Mouse (Mus musculus) T-helper 17 cell (primary cell): ENCODE measurements around the gene Tmppe.
"Not testable (repeated sequence)": the region's sequence is repeated elsewhere in the genome, so short reads cannot be mapped to it uniquely, and the experiment has no call there.

ENCODE experiments used
- in situ Hi-C, 2 experiments: fragments of 300-600 bp; cut with MboI, MseI; formaldehyde crosslinking; loops; 1 replicate in 1 of 2; 2 replicates in 1 of 2; pipeline ENCODE4 v1.15.1; 2025; ENCODE audit warnings: high pct_unique_total_duplicates in 2 of 2

Gene Tmppe

DNA sequence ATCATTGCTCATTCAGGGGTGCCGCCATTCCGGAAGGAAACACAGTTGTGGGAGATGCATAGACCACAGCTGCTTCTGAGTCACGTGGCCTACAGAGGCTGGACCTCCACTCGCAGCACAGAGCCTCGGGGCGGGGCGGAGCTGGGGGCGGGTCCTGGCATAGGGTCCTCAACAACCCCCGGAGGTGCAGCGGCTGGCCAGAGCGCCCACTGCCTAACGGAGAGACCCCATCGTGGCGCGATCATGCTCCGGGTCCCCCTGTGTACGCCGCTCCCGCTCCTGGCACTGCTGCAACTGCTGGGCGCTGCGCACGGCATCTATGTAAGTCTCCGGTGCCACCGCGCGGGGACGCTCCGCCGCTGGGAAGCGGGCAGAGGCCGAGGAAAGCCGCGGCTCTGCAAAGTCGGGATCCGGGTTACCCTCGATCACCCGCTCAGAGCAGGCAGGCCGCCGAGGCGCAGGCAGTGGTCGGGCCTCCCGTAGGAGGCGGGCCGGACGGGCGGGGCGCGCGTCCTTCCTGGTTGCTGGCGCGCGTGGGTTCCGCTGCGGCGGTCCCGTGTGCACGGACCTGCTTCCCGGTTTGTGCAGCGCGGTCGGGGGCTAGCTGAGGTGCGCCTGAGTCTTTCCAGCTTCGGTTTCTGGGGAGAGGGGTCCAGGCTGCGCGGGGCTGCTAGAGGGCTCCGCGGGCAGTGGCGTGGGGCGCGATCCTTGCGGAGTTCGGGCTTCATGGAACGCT is at the start of gene Tmppe, which contains the start of gene Glb1:
Tmppe (plus strand) TSS at position 157 of the 736 bp plus-strand sequence.
Glb1 (plus strand) TSS at position 128 of the 736 bp plus-strand sequence.
- in situ Hi-C loops, result no loop called here

DNA sequence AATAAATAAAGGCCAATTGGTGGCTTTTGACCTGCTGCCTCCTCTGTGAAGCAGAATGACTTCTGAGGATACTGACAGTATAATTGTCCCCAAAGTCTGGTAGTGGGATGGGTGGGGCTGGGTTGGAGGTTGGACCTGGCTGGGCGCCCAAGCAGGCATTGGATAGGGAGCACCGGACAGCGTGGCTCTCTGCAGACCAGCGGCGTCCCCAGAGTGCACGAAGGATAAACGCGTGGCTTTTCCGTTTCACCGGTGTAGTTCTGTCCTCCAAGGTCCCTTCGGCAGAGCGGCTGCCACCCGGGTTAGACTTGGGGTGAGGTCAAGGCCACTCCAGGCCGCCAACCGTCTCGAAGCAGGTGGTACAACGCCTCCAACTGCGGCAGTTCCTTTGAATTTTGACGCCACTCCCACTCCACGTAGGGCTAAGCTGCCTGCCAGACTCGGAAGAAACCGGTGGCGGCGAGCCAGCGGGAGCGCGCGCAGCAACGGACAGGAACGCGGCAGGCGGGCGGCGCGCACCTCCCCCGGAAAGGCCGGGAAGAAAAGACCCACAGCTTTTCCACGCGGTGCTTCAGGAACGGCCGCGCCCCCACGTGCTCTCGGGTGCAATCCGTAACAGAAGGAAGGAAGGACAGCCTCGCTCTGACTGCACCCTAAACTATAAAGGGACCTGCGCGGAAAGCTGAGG is 33.0 kb upstream of the Tmppe start:
- in situ Hi-C loops, result loop anchor here in 1 of 2 experiments (10.0 kb wide), 1 partner anchor 717 kb away; no protein-coding TSS in a partner anchor

DNA sequence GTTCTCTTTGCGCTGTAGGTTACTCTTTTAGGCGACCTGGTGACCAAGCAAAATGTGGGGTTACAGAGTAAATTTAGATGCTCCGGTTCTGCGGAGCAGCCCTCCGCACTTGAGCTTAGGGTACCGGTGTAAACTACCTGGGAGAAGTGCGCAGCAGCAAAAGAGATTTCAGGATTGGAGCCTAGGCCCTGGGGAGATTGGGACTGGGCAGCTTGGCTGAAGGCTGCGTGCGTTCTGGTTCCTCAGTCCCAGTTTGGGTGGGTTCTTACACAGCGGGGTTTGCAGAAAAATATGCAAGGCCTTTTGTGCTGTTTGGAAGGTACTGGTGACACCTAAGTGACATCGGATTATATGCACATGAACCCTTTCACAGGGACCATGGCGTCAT is 32.4 kb upstream of the Tmppe start:
- in situ Hi-C loops, result loop anchor here in 1 of 2 experiments (10.0 kb wide), 1 partner anchor 716 kb away; no protein-coding TSS in a partner anchor

DNA sequence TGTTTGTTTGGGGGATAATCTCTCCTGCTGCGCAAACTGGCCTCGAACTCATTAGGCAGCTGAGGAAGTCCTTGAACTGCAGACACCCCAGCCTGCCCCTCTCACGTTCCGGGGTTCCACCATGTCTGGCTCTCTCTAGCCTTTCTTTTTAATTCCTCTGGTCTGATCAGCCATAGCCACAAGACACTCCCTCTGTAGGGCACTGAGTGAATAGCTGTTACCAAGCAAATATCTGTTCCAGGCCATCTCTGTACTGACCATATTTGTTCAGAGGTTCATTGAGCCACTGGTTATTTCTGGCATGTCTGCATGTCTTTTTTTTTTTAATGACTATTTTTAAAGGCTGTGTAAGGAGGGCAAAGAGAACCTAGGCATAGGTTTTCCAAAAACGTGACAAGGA is 31.5 kb upstream of the Tmppe start:
- in situ Hi-C loops, result loop anchor here in 1 of 2 experiments (10.0 kb wide), 1 partner anchor 715 kb away; no protein-coding TSS in a partner anchor

DNA sequence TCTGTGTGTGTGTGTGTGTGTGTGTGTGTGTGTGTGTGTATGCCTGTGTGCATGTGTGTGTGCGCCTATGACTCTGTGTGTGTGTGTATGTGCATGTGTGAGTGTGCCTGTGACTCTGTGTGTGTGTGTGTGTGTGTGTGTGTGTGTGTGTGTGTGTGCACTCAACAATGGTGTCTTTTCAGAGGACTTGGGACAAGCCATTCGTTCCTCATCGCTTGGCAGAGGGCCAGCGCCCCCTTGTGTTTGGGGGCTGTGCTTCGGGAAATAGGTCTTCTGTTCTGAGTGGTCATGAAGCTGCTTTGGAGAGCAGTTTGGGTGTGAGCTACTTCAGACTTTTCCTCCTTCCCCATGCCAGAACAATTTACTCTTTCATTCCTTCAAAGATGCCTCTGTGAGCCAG is 29.2 kb upstream of the Tmppe start:
- in situ Hi-C loops, result not testable (repeated sequence)

DNA sequence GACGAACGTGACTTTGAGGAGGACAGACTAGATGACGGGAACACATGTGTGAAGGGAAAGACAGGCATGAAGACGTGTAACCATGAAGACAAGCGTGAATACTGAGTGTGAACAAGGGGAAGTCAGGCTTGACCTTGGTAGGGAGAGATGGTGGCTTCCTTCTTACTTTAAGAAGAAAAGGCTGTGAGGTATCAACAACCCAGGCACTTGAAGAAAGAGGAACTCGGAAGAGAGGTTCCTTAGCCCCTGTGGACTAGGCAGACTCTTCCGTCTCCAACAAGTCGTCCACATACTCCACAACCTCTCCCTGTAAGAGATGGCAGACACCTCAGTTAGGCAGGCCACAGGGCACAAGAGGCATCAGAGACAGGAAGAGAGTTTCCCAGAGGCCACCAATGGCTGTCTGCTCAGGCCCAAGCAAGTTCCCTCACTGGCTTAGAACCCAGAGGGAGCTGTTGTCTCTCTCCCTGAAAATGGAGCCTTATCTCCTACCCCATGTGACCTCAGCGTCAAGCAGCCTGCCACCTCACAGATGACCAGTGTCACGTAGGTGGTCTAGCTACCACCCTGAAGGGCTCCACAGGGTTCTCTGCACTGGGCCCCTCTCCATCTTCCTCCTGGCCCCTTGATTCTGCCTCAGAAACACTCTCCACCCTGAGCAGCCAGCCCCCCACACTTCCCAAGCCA is 25.5 kb upstream of the Tmppe start:
- in situ Hi-C loops, result no loop called here

DNA sequence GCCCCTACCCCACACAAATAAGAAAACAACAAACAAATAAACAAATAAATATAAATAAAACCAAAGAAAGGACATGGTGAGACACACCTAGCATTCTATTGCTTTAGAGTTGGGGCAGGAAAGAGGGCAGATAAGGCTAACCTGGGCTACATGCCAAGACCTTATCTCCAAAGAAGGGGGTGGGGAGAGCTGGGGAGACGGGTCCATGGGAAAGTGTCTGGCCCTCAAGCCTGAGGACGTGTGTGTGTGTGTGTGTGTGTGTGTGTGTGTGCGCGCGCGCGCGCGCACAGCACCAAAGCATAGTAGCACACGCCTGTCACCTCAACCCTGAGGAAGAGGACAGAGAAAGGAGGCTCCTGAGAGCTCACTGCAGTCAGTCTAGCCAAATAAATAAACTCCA is 23.7 kb upstream of the Tmppe start:
- in situ Hi-C loops, result no loop called here

DNA sequence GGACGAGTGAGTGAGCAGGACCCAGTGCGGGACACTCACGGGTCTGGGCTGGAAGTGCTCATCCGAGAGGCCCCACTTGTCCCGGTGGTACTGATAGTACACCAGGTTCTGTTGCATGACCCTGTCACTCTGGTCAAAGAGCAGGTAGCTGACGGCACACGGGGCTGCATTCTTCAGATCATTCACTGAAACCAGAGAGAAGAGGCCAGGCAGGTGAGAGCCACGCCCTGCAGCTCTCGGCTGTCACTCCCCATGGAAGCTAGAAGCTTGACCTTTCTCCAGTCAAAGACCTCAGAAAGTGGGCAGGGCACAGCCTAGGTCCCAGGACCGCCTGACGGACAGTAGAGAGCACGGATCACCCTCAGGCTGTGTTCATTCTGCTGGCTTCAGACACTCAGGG is 21.0 kb upstream of the Tmppe start:
- in situ Hi-C loops, result loop anchor here (5.0 to 10.0 kb wide), 2 partner anchors 53 to 385 kb away; no protein-coding TSS in a partner anchor

DNA sequence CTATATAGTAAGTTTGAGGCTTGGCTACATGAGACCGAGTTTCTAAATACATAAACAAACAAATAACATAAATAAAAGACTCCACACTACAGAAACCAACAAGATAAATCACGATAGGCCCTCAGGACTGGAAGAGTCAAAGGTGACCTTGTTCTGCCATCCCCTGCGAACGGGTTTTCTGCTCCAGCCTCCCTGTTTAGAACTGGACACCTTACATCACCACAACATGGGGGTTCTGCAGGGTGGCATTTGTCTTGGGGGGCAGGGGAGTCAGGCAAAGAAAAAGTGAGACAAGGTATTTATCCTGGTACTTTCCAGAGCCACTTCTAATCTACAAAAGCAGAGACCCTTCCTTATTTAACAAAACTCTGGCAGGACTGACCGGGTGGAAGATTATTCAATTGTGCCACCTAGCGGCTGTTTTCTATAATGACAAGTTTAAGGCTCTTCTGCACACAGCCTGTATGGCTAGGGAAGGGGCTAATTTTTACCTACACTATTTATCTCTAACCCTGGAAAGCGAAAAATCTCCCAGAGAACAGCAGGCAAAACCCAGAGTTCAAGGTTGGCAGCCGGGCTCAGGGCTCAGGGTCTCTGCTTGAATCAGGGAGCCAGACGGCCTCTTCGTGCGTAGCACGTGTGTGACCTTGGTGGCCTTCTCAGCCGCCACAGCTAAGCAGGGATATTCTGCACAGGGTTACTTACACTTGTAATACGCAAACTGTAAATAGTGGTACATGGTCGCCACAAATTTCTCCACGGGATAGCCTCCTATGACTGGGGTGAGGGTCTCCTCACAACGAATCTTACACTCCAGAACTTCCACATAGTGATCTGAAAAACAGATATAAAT is 19.8 kb upstream of the Tmppe start:
- in situ Hi-C loops, result loop anchor here (5.0 to 10.0 kb wide), 2 partner anchors 54 to 386 kb away; no protein-coding TSS in a partner anchor

DNA sequence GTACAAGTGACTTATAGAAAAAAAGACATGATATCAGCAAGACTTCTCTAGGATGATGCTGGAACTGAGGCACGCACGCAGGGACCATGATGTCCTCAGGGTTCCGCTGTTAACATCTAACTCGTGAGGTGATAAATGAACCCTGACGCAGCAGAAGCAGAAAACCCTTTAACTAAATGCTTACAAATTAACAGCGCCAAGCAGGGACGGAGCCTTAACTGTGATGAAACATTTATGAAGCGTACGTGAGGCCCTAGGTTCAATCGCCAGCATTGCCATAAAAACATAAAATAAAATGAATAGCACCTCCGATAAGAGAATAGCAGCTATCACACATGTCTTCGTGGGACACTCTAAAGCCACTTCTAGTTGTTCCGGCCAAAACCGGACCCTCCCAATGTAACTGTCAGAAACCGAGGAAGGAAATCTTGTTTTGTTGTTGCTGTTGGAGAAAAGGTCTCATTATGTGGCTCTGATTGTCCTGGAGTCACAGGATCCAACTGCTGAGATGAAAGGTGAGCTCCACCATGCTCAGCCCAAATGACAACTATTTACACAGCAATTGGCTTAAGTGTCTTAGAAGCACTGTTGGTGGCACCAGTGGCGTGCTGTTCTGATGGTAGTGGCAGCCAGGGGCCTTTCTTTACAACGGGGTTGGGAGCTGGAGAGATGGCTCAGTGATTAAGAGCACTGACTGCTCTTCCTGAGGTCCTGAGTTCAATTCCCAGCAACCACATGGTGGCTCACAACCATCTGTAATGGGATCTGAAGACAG is 17.8 kb upstream of the Tmppe start:
- in situ Hi-C loops, result loop anchor here (5.0 to 10.0 kb wide), 2 partner anchors 56 to 388 kb away; no protein-coding TSS in a partner anchor

DNA sequence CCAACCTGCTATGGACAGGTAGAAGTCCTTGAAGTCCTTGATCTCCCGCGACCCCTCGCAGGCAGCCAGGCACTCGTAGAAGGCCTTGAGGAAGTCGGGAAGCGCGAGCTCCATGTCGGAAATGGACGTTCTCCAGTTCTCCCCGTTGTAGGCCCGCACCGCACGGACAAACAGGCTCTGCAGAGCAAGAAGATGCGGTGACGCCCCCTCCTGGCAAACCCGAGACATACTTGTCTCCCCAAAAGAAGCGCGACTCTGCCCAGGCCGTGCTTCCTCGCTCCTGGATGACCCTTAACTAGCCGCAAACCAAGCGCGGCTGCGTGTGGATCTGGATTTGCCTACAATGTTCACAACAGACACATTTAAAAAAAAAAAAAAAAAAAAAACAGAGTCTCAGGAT is 16.2 kb upstream of the Tmppe start:
- in situ Hi-C loops, result loop anchor here (5.0 to 10.0 kb wide), 3 partner anchors 57 to 390 kb away; no protein-coding TSS in a partner anchor

DNA sequence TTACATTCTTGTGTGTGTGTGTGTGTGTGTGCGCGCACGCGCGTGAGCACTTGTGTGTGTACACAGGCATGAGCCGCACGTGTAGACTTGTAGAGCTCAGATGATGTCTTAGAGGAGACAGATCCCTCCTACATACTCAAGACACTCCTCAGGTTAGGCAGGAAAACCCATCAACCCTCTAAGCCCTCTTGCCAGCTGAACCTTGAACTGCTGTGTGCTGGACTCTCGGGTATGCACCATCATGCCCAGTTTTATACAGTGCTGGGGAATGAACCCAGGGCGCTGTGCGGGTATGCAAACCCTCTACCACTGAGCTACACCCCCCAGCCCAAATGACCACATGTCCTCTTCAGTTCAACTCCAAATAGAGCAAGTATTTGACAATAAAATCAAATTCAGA is 15.7 kb upstream of the Tmppe start:
- in situ Hi-C loops, result loop anchor here in 1 of 2 experiments (5.0 to 10.0 kb wide), 2 partner anchors 63 to 390 kb away; no protein-coding TSS in a partner anchor

DNA sequence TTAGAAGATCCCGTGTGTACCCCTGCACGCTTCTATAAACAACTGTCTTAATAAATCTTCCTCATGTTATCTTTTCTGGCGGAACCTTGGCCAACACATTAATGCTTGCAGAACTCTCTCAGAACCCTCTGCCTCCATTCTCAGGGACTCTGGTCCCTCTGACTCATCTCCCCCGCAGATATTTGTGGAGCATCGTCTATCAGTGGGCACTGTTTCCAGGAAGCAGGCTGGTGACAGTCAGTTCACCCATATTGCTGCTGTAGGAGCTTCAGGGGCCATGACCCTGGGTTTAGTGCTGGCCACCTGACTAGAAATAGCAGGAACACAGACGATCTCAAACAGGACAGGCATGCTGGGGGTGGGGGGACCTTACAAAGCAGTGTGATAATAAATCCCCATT is 13.8 kb upstream of the Tmppe start:
- in situ Hi-C loops, result loop anchor here in 1 of 2 experiments (5.0 to 10.0 kb wide), 2 partner anchors 65 to 392 kb away; no protein-coding TSS in a partner anchor

DNA sequence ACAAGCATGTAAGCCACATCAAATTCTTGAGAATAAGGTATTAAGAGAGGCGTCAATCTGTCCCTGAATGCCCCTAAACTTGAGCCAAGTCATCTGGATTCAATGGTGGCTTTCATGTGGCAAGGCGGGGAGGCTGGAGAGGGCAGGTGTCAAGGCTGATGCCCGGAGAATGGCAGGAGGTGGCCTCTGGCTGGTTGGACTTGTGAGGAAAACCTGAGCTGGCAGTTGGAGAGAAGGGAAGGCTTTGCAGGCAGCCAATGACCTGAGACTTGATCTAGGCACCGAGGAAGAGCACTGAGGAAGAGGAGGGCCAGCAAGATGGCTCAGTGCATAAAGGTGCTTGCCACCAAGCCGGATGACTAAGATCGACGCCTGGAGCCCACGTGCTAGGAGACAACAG is 12.6 kb upstream of the Tmppe start:
- in situ Hi-C loops, result loop anchor here in 1 of 2 experiments (5.0 to 10.0 kb wide), 2 partner anchors 66 to 393 kb away; no protein-coding TSS in a partner anchor

DNA sequence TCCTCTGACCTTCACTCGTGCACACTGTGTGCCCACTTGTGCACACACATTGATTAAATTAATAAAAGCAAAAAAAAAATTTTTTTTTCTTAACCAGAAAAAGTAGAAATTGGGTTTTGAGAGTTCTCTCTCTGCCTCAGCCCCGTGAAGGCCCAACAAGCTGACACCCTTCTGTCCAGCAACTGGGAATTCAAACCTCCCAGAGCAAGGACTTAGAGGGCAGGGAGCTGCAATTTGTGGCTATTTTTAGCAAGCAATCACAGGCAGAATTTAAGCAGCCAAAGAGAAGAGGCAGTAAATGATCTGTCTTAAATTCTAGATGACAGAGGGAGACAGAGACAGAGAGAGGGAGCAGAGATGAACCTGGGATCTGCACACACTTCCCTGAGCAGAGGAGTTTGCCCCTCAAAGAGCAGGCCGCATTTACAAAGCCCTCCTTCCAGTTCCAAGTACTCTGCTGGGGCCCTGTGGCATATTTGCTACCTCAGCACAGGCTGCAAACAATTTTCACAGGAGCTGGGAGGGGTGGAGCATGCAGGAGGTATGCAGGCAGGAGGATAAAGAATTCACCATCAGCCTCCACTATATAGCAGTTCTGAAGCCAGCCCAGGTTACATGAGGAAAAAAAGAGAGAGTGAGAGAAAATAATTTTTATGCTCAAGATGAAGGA is 12.1 kb upstream of the Tmppe start:
- in situ Hi-C loops, result loop anchor here in 1 of 2 experiments (5.0 to 10.0 kb wide), 2 partner anchors 67 to 394 kb away; no protein-coding TSS in a partner anchor

DNA sequence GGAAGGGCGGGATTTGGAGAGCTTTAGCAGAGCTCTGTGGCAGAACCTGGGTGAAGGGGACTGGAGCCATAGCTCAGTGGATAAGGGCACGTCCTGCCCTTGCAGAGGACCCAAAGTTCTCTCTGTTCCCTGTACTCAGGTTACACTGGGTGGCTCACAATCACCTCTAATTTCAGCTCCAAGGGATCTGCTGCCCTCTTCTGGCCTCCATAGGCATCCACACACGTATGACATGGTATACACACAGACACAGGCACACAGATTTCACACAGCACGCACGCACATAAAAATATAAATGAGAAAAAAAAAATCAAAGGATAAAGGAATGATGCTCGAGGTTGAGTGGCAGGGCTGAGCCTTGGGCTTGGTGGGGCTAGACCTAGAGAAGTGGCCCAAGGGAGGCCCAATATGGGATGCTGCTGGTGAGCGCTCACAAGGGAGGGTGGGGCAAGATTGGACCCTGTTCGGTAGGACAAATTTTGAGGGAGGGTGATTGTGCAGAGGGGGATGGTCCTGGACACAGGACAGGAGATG is 11.5 kb upstream of the Tmppe start:
- in situ Hi-C loops, result loop anchor here in 1 of 2 experiments (5.0 to 10.0 kb wide), 2 partner anchors 67 to 395 kb away; no protein-coding TSS in a partner anchor

DNA sequence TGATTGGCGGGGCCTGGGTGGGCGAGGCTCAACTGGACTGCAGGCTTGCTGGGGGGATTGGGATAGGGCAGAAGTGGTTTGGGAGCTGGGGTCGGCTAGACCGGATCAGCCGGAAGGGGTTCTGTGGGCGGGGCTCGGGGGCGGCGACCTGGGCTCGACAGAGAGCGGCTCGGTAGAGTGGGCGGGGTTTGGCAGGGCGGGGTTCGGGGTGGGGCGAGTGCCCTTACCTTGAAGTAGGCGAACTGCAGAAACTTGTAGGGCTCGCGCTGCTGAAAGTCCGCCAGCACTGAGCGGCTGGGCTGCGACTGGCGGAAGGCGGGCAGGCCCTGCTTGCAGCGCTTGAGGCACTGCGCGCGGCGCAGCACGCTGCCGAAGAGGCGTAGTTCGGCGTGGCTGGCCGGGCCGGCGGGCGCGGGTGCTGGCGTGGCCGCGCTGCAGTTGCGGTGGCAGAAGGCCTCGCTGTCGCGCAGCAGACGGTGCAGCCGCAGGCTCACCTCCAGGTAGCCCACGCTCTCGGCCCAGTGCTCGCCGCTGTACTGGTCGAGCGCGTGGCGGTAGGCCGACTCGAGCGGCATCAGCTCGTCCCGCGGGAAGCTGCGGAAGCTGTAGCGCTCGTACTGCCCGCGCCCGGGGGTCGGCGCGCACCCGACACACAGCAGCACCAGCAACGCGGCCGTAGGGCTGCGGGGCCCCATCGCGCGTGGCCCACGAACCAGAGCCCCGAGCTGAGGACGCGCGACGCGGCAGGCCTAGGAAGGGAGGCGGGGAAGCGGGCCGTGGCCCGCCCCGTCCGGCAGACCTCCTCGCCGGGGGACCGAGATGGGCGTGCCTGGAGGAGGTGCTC is 10.8 kb upstream of the Tmppe start, which contains the start of gene Crtap:
Crtap (minus strand) TSS at position 771 of the 844 bp plus-strand sequence.
- in situ Hi-C loops, result loop anchor here in 1 of 2 experiments (5.0 to 10.0 kb wide), 2 partner anchors 68 to 395 kb away; no protein-coding TSS in a partner anchor

DNA sequence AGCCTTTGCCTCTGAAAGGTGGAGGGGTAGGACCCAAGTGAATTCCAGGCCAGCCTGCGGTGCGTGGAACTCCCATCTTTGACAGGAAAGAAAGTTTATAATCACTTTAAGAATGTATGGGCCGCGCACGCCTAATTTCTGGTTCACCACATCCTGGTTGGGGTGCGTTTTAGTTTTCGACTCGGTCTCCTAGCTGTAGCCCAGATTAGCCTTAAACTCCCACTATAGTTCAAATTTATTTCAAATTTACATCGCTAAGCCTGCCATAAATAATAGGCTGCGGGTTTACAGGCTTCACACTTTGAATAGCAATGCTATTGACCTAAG is 10.2 kb upstream of the Tmppe start:
- in situ Hi-C loops, result no loop called here
